Mouse (Mus musculus) liver, embryonic 14.5 days (tissue): Measurements from ENCODE around the gene Btbd16. TPM values are rescaled to one million over a fixed set of nuclear protein-coding genes. Genes with fewer than 3 reads are reported as not detected.
A peak's percentile ranks its signal among the peaks of the same experiment; 100 is the strongest.

Source experiments
- ATAC-seq: fragments of 200-750 bp; cut with Nextera tagmentation; 2 replicates; pipeline ENCODE4 v1.8.0; 2017; ENCODE audit warnings: moderate number of reproducible peaks, mild to moderate bottlenecking, moderate library complexity; ENCODE audit not compliant: insufficient read depth
- DNase-seq, 3 experiments: peaks; one replicate each; pipeline ENCODE4 v3.0.0-alpha.2; 2012 to 2013; ENCODE audit warnings: low read depth in 3 of 3, low spot score in 3 of 3
- H3K27ac ChIP-seq: fragments of 300-500 bp; sonication (generic); 2 replicates; pipeline ENCODE4 v1.5.1; 2014; ENCODE audit warnings: moderate library complexity, mild to moderate bottlenecking, control low read depth, inconsistent platforms
- H3K27me3 ChIP-seq: fragments of 300-500 bp; sonication (generic); 2 replicates; pipeline ENCODE4 v1.6.1; 2014; ENCODE audit warnings: mild to moderate bottlenecking, low read length, moderate library complexity; ENCODE audit not compliant: control insufficient read depth, insufficient read depth
- H3K36me3 ChIP-seq: fragments of 300-500 bp; sonication (generic); replicated peaks from 2 replicates; pipeline ENCODE4 v1.6.1; 2014; ENCODE audit warnings: low read depth; ENCODE audit not compliant: control insufficient read depth, insufficient read depth
- H3K4me1 ChIP-seq, 2 experiments: fragments of 200-500 bp in 1 of 2; fragments of 300-500 bp in 1 of 2; sonication (generic) in 1 of 2; replicated peaks; 2 replicates each; pipeline ENCODE4 v1.6.1; 2012 to 2014; ENCODE audit warnings: antibody characterized with exemption in 1 of 2, inconsistent platforms in 1 of 2, low read length in 1 of 2; ENCODE audit not compliant: control insufficient read depth in 2 of 2, insufficient read depth in 2 of 2
- H3K4me2 ChIP-seq: fragments of 300-500 bp; sonication (generic); 2 replicates; pipeline ENCODE4 v1.6.1; 2014; ENCODE audit warnings: low read depth, mild to moderate bottlenecking, control low read depth, moderate library complexity
- H3K4me3 ChIP-seq, 2 experiments: fragments of 200-500 bp in 1 of 2; fragments of 300-500 bp in 1 of 2; sonication (generic) in 1 of 2; 2 replicates each; pipeline ENCODE4 v1.5.1; 2012 to 2014; ENCODE audit warnings: low read depth in 2 of 2, low read length in 2 of 2, mild to moderate bottlenecking in 2 of 2, control low read depth in 1 of 2, inconsistent platforms in 1 of 2, moderate library complexity in 1 of 2; ENCODE audit not compliant: insufficient read depth in 1 of 2
- H3K9ac ChIP-seq: fragments of 300-500 bp; sonication (generic); replicated peaks from 2 replicates; pipeline ENCODE4 v1.6.1; 2014; ENCODE audit warnings: mild to moderate bottlenecking, control low read depth, moderate library complexity
- H3K9me3 ChIP-seq: fragments of 300-500 bp; sonication (generic); 2 replicates; pipeline ENCODE4 v1.6.1; 2016; ENCODE audit warnings: low read length, mixed read lengths; ENCODE audit not compliant: control insufficient read depth
- CTCF ChIP-seq: IDR thresholded peaks from 2 replicates; pipeline ENCODE4 v1.5.1; 2016; ENCODE audit warnings: antibody characterized with exemption, low read depth, control low read depth
- EP300 ChIP-seq: IDR thresholded peaks from 2 replicates; pipeline ENCODE4 v1.6.1; 2016; ENCODE audit warnings: antibody characterized with exemption, low read depth
- WGBS: fragments of 180-500 bp; shearing (Covaris S2); extraction: QIAGEN DNeasy Blood & Tissue Kit; methylation state at CpG from one replicate; pipeline ENCODE4 v1.1.7; 2014; ENCODE audit not compliant: insufficient replicate concordance; 5-methylcytosine and 5-hydroxymethylcytosine counted together
- polyA plus RNA-seq, 2 experiments: library from polyadenylated mRNA; depleted of rRNA in 1 of 2; stranded (reverse) in 1 of 2; unstranded in 1 of 2; fragments of >200 nt; fragmentation: Nextera tagmentation in 1 of 2; extraction: Ambion mirVana in 1 of 2; gene quantifications; 2 replicates each; pipeline versions ENCODE4 v1.2.1 to v1.2.3; 2012 to 2014

Btbd16 gene
- polyA plus RNA-seq, 2 experiments = 0.05 TPM; not detected in 1

DNA sequence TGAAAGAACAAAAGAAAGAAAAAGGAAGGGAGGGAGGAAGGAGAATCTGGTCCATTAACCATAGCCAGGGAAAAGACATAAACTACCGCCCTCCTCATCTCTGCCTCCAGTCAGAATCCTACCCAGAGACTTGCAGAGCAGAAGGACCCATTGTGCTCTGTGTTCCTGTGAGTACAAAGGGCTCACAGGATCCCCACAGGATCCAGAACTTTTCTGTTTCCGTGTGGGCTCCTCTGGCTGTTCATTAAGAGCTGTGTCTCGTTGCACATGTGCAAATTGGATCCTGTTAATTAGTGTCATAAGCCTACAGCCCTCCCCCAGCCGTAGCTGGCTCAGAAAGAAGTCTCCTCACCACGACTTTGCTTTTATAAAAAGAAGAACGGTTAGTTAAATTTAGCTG lies 41.0 kb upstream of the Btbd16 start:
- Histone ChIP-seq H3K27me3 (no peaks in the 10 kb centered on the region), H3K36me3 (no peaks in the 10 kb centered on the region), H3K4me3 (no peak overlapping the region), H3K9me3 (no peaks in the 10 kb centered on the region), H3K4me2 (no peak overlapping the region), H3K4me1 (no peaks in the 10 kb centered on the region), H3K27ac (no peak overlapping the region), H3K9ac (no peak overlapping the region)
- 55% methylated on average over 6 of the region's 6 CpGs for WGBS
- no peak for TF ChIP-seq EP300
- TF ChIP-seq CTCF = no peak
- no peak for DNase-seq
- no peak for ATAC-seq

DNA sequence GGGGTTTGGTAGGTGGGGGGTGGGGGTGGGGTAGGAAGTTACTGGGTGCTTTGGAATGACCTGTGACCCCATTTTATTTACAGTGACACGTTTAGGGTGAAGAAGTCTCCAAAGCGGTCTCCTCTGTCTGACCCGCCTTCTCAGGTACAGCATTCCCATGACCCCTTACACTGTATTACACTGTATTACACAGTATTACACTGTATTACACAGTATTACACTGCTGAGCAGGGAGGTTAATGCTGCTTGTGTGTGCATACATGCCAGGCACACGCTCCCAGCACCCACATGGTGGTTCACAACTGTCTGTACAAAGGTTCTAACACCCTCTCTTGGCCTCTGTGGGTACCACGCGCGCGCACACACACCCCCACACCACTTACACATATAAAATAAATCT lies 40.4 kb upstream of the Btbd16 start:
- DNase-seq (no peak), ATAC-seq (no peak)
- H3K4me1 ChIP-seq = no peaks in the 10 kb centered on the region
- no peak overlapping the region for H3K9ac ChIP-seq
- no peak overlapping the region for H3K4me2 ChIP-seq
- no peak for TF ChIP-seq EP300
- no peak for TF ChIP-seq CTCF
- H3K27ac ChIP-seq = no peak overlapping the region
- no peak overlapping the region for H3K4me3 ChIP-seq
- 67% methylated on average over 8 of the region's 8 CpGs for WGBS
- no peaks in the 10 kb centered on the region for H3K36me3 ChIP-seq
- H3K9me3 ChIP-seq = no peaks in the 10 kb centered on the region
- H3K27me3 ChIP-seq = no peaks in the 10 kb centered on the region

DNA sequence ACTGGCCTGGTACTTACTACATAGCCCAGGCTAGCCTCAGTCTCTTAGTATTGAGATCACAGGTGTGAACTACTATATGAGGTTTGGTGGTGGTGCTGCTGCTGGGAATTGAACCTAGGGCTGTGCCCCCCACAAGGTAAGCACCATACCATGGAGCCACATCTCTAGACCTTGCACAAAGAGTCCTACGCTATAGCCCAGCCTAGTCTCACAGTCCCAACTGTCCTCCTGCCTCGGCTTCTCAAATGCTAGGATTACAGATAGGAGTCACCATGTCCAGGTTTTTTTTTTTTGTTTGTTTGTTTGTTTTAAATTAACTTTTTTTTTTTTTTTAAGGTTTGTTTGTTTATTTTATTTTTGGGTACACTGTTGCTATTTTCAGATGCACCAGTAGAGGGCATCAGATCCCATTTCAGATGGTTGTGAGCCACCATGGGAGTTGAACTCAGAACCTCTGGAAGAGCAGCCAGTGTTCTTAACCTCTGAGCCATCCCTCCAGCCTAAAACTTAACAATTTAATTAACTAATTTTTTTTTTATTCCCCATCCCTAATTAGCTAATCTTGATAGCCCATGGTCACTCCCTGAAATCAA lies 39.6 kb upstream of the Btbd16 start:
- no peaks in the 10 kb centered on the region for H3K4me1 ChIP-seq
- no peak overlapping the region for H3K9ac ChIP-seq
- H3K4me2 ChIP-seq = no peak overlapping the region
- no peaks in the 10 kb centered on the region for H3K27me3 ChIP-seq
- no peak for ATAC-seq
- peak; percentile 34 for TF ChIP-seq CTCF
- no peak for TF ChIP-seq EP300
- WGBS = 71% methylated on average over 2 of the region's 2 CpGs
- no peaks in the 10 kb centered on the region for H3K9me3 ChIP-seq
- no peaks in the 10 kb centered on the region for H3K36me3 ChIP-seq
- no peak for DNase-seq
- no peak overlapping the region for H3K4me3 ChIP-seq
- H3K27ac ChIP-seq = no peak overlapping the region

DNA sequence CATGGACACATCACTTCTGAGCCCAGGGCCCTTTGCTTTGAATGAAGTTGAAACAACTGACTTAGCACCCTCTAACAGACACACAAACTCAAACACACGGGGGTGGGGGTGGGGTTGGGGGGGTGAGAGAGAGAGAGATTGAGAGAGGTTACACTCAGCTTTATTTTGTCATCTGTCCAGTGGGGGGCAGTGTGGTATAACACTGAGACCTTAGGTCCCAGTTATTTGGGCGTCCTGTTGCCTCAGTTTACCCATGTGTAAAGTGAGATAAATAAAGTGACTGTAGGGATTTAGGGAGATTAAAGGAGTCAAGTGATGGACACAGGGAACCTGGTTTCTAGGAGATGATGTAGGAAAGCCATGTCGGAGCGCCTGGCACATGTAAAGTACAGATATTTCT lies 32.8 kb upstream of the Btbd16 start:
- 62% methylated on average over 4 of the region's 4 CpGs for WGBS
- ATAC-seq = no peak
- H3K4me3 ChIP-seq = no peak overlapping the region

DNA sequence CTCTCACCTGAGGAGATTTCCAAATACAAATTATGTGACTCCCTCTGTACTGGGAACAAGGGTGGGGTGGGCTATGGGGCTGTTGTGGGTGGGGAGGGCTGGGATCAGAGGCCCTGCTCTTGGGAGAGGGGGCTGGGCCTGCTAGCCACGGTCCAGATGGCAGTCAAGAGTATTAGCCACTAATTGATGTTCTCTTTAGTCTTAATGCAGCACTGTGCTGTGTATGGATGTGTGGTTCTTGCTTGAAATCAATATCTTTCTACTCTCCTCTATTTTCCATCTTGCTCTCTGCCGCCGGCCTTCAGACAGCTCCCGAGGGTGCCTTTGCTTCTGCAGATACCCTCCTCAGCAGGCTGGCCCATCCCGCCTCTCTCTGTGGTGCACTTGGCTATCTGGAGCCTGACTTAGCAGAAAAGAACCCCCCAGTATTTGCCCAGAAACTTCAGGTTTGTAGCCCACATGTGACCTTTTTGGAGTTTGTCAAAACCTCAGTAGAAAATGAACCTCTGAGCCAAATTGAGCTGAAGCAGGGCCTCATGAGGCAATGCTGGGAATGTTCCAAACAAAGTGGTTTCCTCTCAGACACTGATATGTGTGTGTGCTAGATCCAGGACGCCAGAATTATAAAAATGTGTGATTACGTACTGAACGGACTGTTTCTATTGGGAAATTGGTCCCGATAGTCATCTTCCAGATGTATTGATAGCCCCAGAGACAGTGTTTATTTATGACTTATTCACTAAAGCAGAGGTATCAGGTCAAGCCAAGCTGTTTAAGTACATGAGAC lies 30.4 kb upstream of the Btbd16 start:
- H3K4me1 ChIP-seq = no peaks in the 10 kb centered on the region
- no peak overlapping the region for H3K4me2 ChIP-seq
- DNase-seq (no peak), ATAC-seq (no peak)
- H3K9ac ChIP-seq = no peak overlapping the region
- no peak overlapping the region for H3K4me3 ChIP-seq
- no peak overlapping the region for H3K27ac ChIP-seq
- TF ChIP-seq EP300 (no peak), CTCF (no peak)
- WGBS = 64% methylated on average over 9 of the region's 9 CpGs
- no peaks in the 10 kb centered on the region for H3K9me3 ChIP-seq
- H3K36me3 ChIP-seq = no peaks in the 10 kb centered on the region
- no peaks in the 10 kb centered on the region for H3K27me3 ChIP-seq

More for the DNA sequence above, 32.8 kb upstream of the Btbd16 start:
- Histone ChIP-seq H3K36me3 (no peaks in the 10 kb centered on the region), H3K9ac (no peak overlapping the region), H3K27ac (no peak overlapping the region), H3K27me3 (no peaks in the 10 kb centered on the region), H3K9me3 (no peaks in the 10 kb centered on the region), H3K4me1 (no peaks in the 10 kb centered on the region), H3K4me2 (no peak overlapping the region)
- peak; percentile 7; the same call in 1 of the 2 replicates for TF ChIP-seq CTCF
- no peak for TF ChIP-seq EP300
- DNase-seq = no peak
